Comparison of ENCODE assay signal across 20 mouse cellular contexts in genomic region chr4:150438621-150439020, GRCm38 (mm10).
"Had no signal": no experiment of that assay in that cellular context is flagged by ENCODE, and none has a peak within 500 bp of the region (broad histone marks: within the 10 kb centered on the region; RNA-seq: fewer than 3 reads in every experiment).

No protein-coding gene starts in this region.

- H3K27me3 ChIP-seq: megakaryocyte, embryonic 14.5 days; midbrain, embryonic 12.5 days; neural tube, embryonic 12.5 days had no signal

- ATAC-seq: midbrain, embryonic 16.5 days had no signal

- H3K4me3 ChIP-seq: megakaryocyte, embryonic 14.5 days; midbrain, embryonic 12.5 days; myocyte; neural tube, embryonic 12.5 days had no signal

- H3K27ac ChIP-seq: liver, embryonic 14.5 days; macrophage; midbrain, embryonic 12.5 days; neural tube, embryonic 12.5 days had no signal

- H3K4me2 ChIP-seq: lung, embryonic 14.5 days; midbrain, embryonic 12.5 days; neural tube, embryonic 12.5 days had no signal

- H3K36me3 ChIP-seq: midbrain, embryonic 12.5 days had no signal

- DNase-seq: lung, adult 18-20 months; lung, embryonic 14.5 days; lung, postnatal 14 days; lung, postnatal 36 days; midbrain, embryonic 14.5 days; retina, postnatal 1 day; right cerebral cortex, adult 18-20 months; right cerebral cortex, postnatal 25 days; right cerebral cortex, postnatal 4 days; spleen, adult 18-20 months; thymus, adult 18-20 months; thymus, postnatal 14 days; thymus, postnatal 36 days had no signal

- H3K9me3 ChIP-seq: megakaryocyte, embryonic 14.5 days; midbrain, embryonic 12.5 days; neural tube, embryonic 12.5 days had no signal

- H3K9ac ChIP-seq: liver, embryonic 14.5 days; lung, embryonic 14.5 days; midbrain, embryonic 12.5 days; neural tube, embryonic 12.5 days had no signal
